In genomic region chr13:46226956-46227355, GRCm38 (mm10) we compare ENCODE assay signal across 18 mouse cellular contexts. TPM values are rescaled to one million over a fixed set of nuclear protein-coding genes. Genes with fewer than 3 reads are reported as not detected.
DNase-seq lines count a peak whose midpoint lies in the region; ATAC-seq and TF ChIP-seq lines count a peak whose summit lies in the region.
"Had no signal": no experiment of that assay in that cellular context is flagged by ENCODE, and none has a peak within 500 bp of the region (broad histone marks: within the 10 kb centered on the region; RNA-seq: fewer than 3 reads in every experiment).

No protein-coding gene starts in this region.

- H3K36me3 ChIP-seq in hindbrain, embryonic 16.5 days (ENCODE audit: control insufficient read depth, insufficient read depth, low read length), result no peaks in the 10 kb centered on the region
- H3K36me3 ChIP-seq: embryonic facial prominence, embryonic 12.5 days; forebrain, embryonic 12.5 days; hindbrain, embryonic 13.5 days; limb, embryonic 10.5 days; liver, embryonic 15.5 days; midbrain, embryonic 15.5 days had no signal

- intact Hi-C loops in heart, postnatal 10 days (cut with DNase I), result no loop called here

- H3K4me2 ChIP-seq in hindbrain, embryonic 16.5 days (ENCODE audit: low read length), result no peak overlapping the region
- H3K4me2 ChIP-seq: embryonic facial prominence, embryonic 12.5 days; forebrain, embryonic 12.5 days; hindbrain, embryonic 13.5 days; liver, embryonic 15.5 days; midbrain, embryonic 15.5 days had no signal

- TF ChIP-seq POLR2A in embryonic fibroblast, embryonic 13.5 days (IDR thresholded peaks at IDR 0.05; ENCODE audit: low read depth, low read length), result no peak

- H3K4me1 ChIP-seq in embryonic fibroblast, embryonic 13.5 days (ENCODE audit: control insufficient read depth, insufficient read depth, low read length), result no peaks in the 10 kb centered on the region
- no peaks in the 10 kb centered on the region; the same call in 1 of the 2 replicates for H3K4me1 ChIP-seq in hindbrain, embryonic 16.5 days (ENCODE audit: control insufficient read depth, insufficient read depth, low read depth, low read length)
- H3K4me1 ChIP-seq: embryonic facial prominence, embryonic 12.5 days; forebrain, embryonic 12.5 days; hindbrain, embryonic 13.5 days; liver, embryonic 15.5 days had no signal

- H3K27ac ChIP-seq in embryonic fibroblast, embryonic 13.5 days (ENCODE audit: insufficient read depth, low read length), result peak overlapping the region; percentile 50; the same call in 1 of the 2 replicates
- no peak overlapping the region for H3K27ac ChIP-seq in hindbrain, embryonic 16.5 days (ENCODE audit: low read depth, low read length)
- H3K27ac ChIP-seq: embryonic facial prominence, embryonic 12.5 days; forebrain, embryonic 12.5 days; hindbrain, embryonic 13.5 days; limb, embryonic 10.5 days; liver, embryonic 15.5 days; macrophage; midbrain, embryonic 15.5 days had no signal

- no peak for ATAC-seq in hindbrain, embryonic 16.5 days
- ATAC-seq: midbrain, embryonic 15.5 days had no signal

- TF ChIP-seq CTCF in embryonic fibroblast, embryonic 13.5 days (IDR thresholded peaks at IDR 0.05; ENCODE audit: borderline replicate concordance, insufficient read depth, low read length), result no peak

- H3K9ac ChIP-seq in hindbrain, embryonic 16.5 days (ENCODE audit: low read depth, low read length), result no peak overlapping the region
- H3K9ac ChIP-seq: embryonic facial prominence, embryonic 12.5 days; forebrain, embryonic 12.5 days; hindbrain, embryonic 13.5 days; liver, embryonic 15.5 days; midbrain, embryonic 15.5 days had no signal

- H3K4me3 ChIP-seq in embryonic fibroblast, embryonic 13.5 days (ENCODE audit: insufficient read depth, low read length), result no peak overlapping the region
- H3K4me3 ChIP-seq in hindbrain, embryonic 16.5 days (ENCODE audit: low read length), result no peak overlapping the region
- H3K4me3 ChIP-seq: embryonic facial prominence, embryonic 12.5 days; forebrain, embryonic 12.5 days; hindbrain, embryonic 13.5 days; limb, embryonic 10.5 days; liver, embryonic 15.5 days; midbrain, embryonic 15.5 days had no signal

- H3K27me3 ChIP-seq in hindbrain, embryonic 16.5 days (replicated peaks; ENCODE audit: control insufficient read depth, insufficient read depth, low read length), result no peaks in the 10 kb centered on the region
- H3K27me3 ChIP-seq: CH12.LX; embryonic facial prominence, embryonic 12.5 days; forebrain, embryonic 12.5 days; hindbrain, embryonic 13.5 days; liver, embryonic 15.5 days; midbrain, embryonic 15.5 days had no signal

- peak; percentile 45 for DNase-seq in kidney, adult 11 months
- DNase-seq in kidney, adult 18-20 months, result no peak
- DNase-seq in adipocyte (ENCODE audit: low spot score), result peak; percentile 6
- peak; percentile 82 to 84 for DNase-seq in heart, postnatal 10 days
- no peak for DNase-seq in yolk sac, embryonic 10.5 days (ENCODE audit: low spot score)
- DNase-seq: cerebellum, postnatal 36 days; right cerebral cortex, postnatal 4 days had no signal

- 51% methylated on average over 2 of the region's 2 CpGs for WGBS in hindbrain, embryonic 16.5 days

- no peaks in the 10 kb centered on the region for H3K9me3 ChIP-seq in hindbrain, embryonic 16.5 days (ENCODE audit: control insufficient read depth, low read length)
- H3K9me3 ChIP-seq: embryonic facial prominence, embryonic 12.5 days; forebrain, embryonic 12.5 days; hindbrain, embryonic 13.5 days; limb, embryonic 10.5 days; liver, embryonic 15.5 days; midbrain, embryonic 15.5 days had no signal

RNA-seq across cellular contexts. Expression of gene Stmnd1, which starts 46.6 kb away (rescaled TPM):
- polyA plus RNA-seq in embryonic fibroblast, embryonic 13.5 days (2011; ENCODE audit: insufficient read length, low read depth, missing spikeins), result not detected in 2 replicates
- under 1 TPM; 0.50 TPM for total RNA-seq in heart, postnatal 10 days (2021)
- 0.11 and 0.23 TPM in 2 replicates for polyA plus RNA-seq in hindbrain, embryonic 16.5 days (2015; fragmentation: Nextera tagmentation; extraction: Ambion mirVana)
- total RNA-seq: CH12.LX had no signal
- polyA plus RNA-seq: forebrain, embryonic 12.5 days; hindbrain, embryonic 13.5 days; limb, embryonic 10.5 days; liver, embryonic 15.5 days; macrophage; midbrain, embryonic 15.5 days; stomach, embryonic 14.5 days had no signal

Comparison
In these comparisons a context has a peak if more than half of its experiments do, and no peak if none do; other contexts are left out.
1. DNase-seq: peak in kidney, adult 11 months (single experiment), adipocyte (single experiment) and heart, postnatal 10 days (2 of 2); none in kidney, adult 18-20 months (single experiment) and yolk sac, embryonic 10.5 days (single experiment).